Mouse (Mus musculus) regulatory T cell (primary cell): ENCODE results near the gene Phf21a.
"Not testable (repeated sequence)": the region's sequence is repeated elsewhere in the genome, so short reads cannot be mapped to it uniquely, and the experiment has no call there.

ENCODE experiments used
- in situ Hi-C: fragments of 300-600 bp; cut with MboI, MseI; formaldehyde crosslinking; loops from one replicate; pipeline ENCODE4 v1.15.1; 2025; ENCODE audit warnings: high pct_unique_total_duplicates

The Phf21a gene

GRCm38 (mm10) chr2:92381161-92381560, 288.2 kb downstream of the Phf21a start:
- in situ Hi-C loops = no loop called here

- in situ Hi-C loops = no loop called here
These were observed 289.1 kb downstream of the Phf21a start, which contains the start of gene 1700029I15Rik for GRCm38 (mm10) chr2:92381901-92382588. 1700029I15Rik (plus strand) TSS chr2:92382538.

- in situ Hi-C loops = no loop called here
These were observed 289.8 kb downstream of the Phf21a start for GRCm38 (mm10) chr2:92382759-92383158.

GRCm38 (mm10) chr2:92384101-92384500, 291.2 kb downstream of the Phf21a start:
- in situ Hi-C loops = no loop called here

GRCm38 (mm10) chr2:92385113-92386051, 292.5 kb downstream of the Phf21a start:
- in situ Hi-C loops = no loop called here

GRCm38 (mm10) chr2:92386821-92387570, 294.1 kb downstream of the Phf21a start:
- in situ Hi-C loops = no loop called here

GRCm38 (mm10) chr2:92387646-92388045, 294.7 kb downstream of the Phf21a start:
- in situ Hi-C loops = no loop called here

GRCm38 (mm10) chr2:92388081-92388517, 295.2 kb downstream of the Phf21a start:
- in situ Hi-C loops = no loop called here

GRCm38 (mm10) chr2:92388891-92389641, 296.1 kb downstream of the Phf21a start:
- in situ Hi-C loops = no loop called here

- in situ Hi-C loops = no loop called here
These were observed 296.7 kb downstream of the Phf21a start for GRCm38 (mm10) chr2:92389645-92390044.

GRCm38 (mm10) chr2:92390206-92390930, 297.5 kb downstream of the Phf21a start:
- in situ Hi-C loops = no loop called here

GRCm38 (mm10) chr2:92391116-92391515, 298.2 kb downstream of the Phf21a start:
- in situ Hi-C loops = no loop called here

- in situ Hi-C loops = no loop called here
These were observed 298.9 kb downstream of the Phf21a start for GRCm38 (mm10) chr2:92391703-92392317.

GRCm38 (mm10) chr2:92392318-92393264, 299.7 kb downstream of the Phf21a start:
- in situ Hi-C loops = no loop called here

GRCm38 (mm10) chr2:92395535-92395934, 302.6 kb downstream of the Phf21a start:
- in situ Hi-C loops = no loop called here

GRCm38 (mm10) chr2:92397436-92397835, 304.5 kb downstream of the Phf21a start:
- in situ Hi-C loops = no loop called here

- in situ Hi-C loops = not testable (repeated sequence)
These were observed 307.0 kb downstream of the Phf21a start for GRCm38 (mm10) chr2:92399877-92400276.

GRCm38 (mm10) chr2:92400682-92401081, 307.8 kb downstream of the Phf21a start:
- in situ Hi-C loops = no loop called here

GRCm38 (mm10) chr2:92401091-92401561, 308.2 kb downstream of the Phf21a start, which contains the start of gene Mapk8ip1:
Mapk8ip1 (minus strand) TSS chr2:92401263.
- in situ Hi-C loops = no loop called here
